Mouse (Mus musculus) C2C12 (cell line): ENCODE results near the gene Tstd2. TPM values are rescaled to one million over a fixed set of nuclear protein-coding genes. Genes with fewer than 3 reads are reported as not detected.

Experiments
- H3K27me3 ChIP-seq: one replicate; pipeline ENCODE4 v1.6.1; 2011; ENCODE audit not compliant: control insufficient read depth, insufficient read depth, insufficient read length
- H3K36me3 ChIP-seq: one replicate; pipeline ENCODE4 v1.6.1; 2011; ENCODE audit not compliant: control insufficient read depth, insufficient read depth
- H3K4me3 ChIP-seq: one replicate; pipeline ENCODE4 v1.5.1; 2011; ENCODE audit warnings: mild to moderate bottlenecking, control low read depth; ENCODE audit not compliant: poor library complexity, insufficient read depth, severe bottlenecking
- H3K79me2 ChIP-seq: one replicate; pipeline ENCODE4 v1.6.1; 2011; ENCODE audit not compliant: control insufficient read depth, insufficient read depth
- H3K79me3 ChIP-seq: one replicate; pipeline ENCODE4 v1.6.1; 2011; ENCODE audit warnings: low read depth, control low read depth
- H3ac ChIP-seq: one replicate; pipeline ENCODE3; 2011; ENCODE audit warnings: low read depth; ENCODE audit not compliant: control insufficient read depth, insufficient read length
- CEBPB ChIP-seq: IDR thresholded peaks from one replicate; pipeline ENCODE4 v1.6.1; 2011; ENCODE audit warnings: low read depth, mild to moderate bottlenecking, control low read depth, moderate library complexity
- CTCF ChIP-seq: IDR thresholded peaks from one replicate; pipeline ENCODE4 v1.5.1; 2011; ENCODE audit not compliant: control insufficient read depth, insufficient read depth, insufficient read length
- FOSL1 ChIP-seq: IDR thresholded peaks from one replicate; pipeline ENCODE4 v1.8.0; 2011; ENCODE audit warnings: mild to moderate bottlenecking, low read length; ENCODE audit not compliant: poor library complexity, insufficient read depth, severe bottlenecking
- MAX ChIP-seq: IDR thresholded peaks from one replicate; pipeline ENCODE4 v1.6.1; 2011; ENCODE audit warnings: mild to moderate bottlenecking, control low read depth
- MYOD1 ChIP-seq: IDR thresholded peaks from one replicate; pipeline ENCODE4 v1.6.1; 2011; ENCODE audit warnings: low read depth; ENCODE audit not compliant: control insufficient read depth, insufficient read length
- MYOG ChIP-seq: IDR thresholded peaks from one replicate; pipeline ENCODE4 v1.6.1; 2011; ENCODE audit not compliant: control insufficient read depth, insufficient read length; ENCODE audit errors: extremely low read depth
- USF1 ChIP-seq: IDR thresholded peaks from one replicate; pipeline ENCODE4 v1.6.1; 2011; ENCODE audit warnings: low read depth, mild to moderate bottlenecking, control low read depth, moderate library complexity
- polyA plus RNA-seq: library from polyadenylated mRNA; unstranded; fragments of >200 nt; fragmentation: generic; extraction: Trizol; gene quantifications from one replicate; pipeline ENCODE4 v1.2.1, GENCODE M21; 2012; ENCODE audit warnings: missing spikeins

The Tstd2 gene
- polyA plus RNA-seq, 1 experiment, result 15.5 TPM

DNA sequence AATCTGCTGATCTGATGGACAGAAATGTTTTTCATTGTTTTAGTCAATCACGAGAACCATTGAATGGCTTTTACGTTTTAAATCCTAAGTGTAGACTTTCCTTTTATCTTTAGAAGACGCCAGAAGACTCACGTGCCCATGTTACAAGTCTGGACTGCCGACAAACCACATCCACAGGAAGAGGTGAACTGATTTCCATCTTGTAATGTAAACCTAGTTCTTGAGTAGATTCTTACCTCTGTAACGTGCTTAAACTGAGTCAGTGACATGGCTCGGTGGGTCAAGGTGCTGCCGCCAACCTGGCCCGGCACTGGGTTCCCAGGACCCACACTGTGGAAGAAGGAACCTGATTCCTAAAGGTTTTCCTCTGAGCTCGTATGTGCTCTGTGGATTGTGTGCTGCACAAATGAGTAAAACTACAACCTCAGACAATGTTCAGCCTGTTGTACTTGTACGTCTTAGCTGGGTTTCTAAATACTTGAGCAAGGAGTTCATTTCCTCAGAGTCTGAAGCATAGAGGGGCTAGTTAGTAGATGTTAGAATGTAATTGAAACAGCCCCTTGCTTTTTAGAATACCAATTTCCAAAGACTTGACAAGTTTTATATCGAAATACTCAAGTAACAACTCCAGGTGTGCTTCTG is 13.5 kb upstream of the Tstd2 start:
- no peak overlapping the region for H3K4me3 ChIP-seq
- peaks cover 2% of the 10 kb centered on the region for H3K79me3 ChIP-seq
- H3ac ChIP-seq, result no peak overlapping the region
- no peaks in the 10 kb centered on the region for H3K27me3 ChIP-seq
- peaks cover 86% of the 10 kb centered on the region for H3K36me3 ChIP-seq
- H3K79me2 ChIP-seq, result peaks cover under 1% of the 10 kb centered on the region
- no peak for TF ChIP-seq CEBPB
- no peak for TF ChIP-seq MAX
- no peak for TF ChIP-seq CTCF
- no peak for TF ChIP-seq MYOD1
- no peak for TF ChIP-seq USF1
- TF ChIP-seq FOSL1, result no peak
- TF ChIP-seq MYOG, result no peak

DNA sequence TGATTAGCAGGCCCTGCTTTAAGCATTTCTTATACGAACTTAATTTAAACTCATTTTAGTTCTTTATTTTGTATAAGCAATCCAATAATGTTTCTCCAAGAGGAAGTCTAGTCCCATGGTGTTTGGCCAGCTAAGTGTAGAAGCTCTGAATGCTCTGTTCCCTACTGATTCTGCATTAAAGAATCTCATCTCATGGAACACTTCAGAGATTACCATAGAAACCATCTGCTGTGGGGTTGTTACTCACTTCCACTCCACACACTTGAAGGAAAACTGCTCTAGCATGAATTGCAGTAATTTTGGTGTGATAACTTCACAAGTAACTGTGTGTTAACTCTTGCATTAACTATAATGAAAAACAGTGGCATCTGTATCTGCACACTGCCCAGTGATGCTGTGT is 8.4 kb upstream of the Tstd2 start:
- Histone ChIP-seq H3K27me3 (no peaks in the 10 kb centered on the region), H3K79me3 (peaks cover 34% of the 10 kb centered on the region), H3ac (no peak overlapping the region), H3K36me3 (peaks cover 52% of the 10 kb centered on the region), H3K79me2 (peaks cover 49% of the 10 kb centered on the region), H3K4me3 (no peak overlapping the region)
- no peak for TF ChIP-seq CEBPB
- TF ChIP-seq MAX, result no peak

DNA sequence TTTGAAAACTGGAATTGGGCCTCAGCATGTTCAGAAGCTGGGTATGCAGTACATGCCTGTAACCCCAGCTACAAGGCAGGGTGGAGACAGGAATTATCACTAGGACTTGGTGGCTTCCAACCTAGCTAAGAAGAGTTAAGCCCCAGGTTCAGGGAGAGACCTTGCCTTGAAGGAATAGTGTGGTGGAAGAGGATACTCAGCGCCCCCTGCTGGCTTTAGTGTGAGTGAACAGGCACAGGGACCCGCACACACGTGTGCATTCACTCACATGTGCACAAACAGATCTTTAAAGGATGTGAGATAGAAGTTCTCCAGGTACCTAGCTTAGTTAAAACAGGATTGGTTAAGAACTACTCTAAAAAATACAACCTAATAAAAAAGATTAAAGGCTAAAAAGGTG is 5.8 kb upstream of the Tstd2 start:
- H3K79me2 ChIP-seq, result peaks cover 75% of the 10 kb centered on the region
- H3ac ChIP-seq, result no peak overlapping the region
- no peak for TF ChIP-seq CEBPB
- TF ChIP-seq CTCF, result no peak
- no peak for TF ChIP-seq MYOD1
- no peak for TF ChIP-seq FOSL1
- TF ChIP-seq USF1, result no peak
- no peak for TF ChIP-seq MAX
- H3K4me3 ChIP-seq, result no peak overlapping the region
- peaks cover 29% of the 10 kb centered on the region for H3K36me3 ChIP-seq
- no peaks in the 10 kb centered on the region for H3K27me3 ChIP-seq
- H3K79me3 ChIP-seq, result peaks cover 60% of the 10 kb centered on the region

DNA sequence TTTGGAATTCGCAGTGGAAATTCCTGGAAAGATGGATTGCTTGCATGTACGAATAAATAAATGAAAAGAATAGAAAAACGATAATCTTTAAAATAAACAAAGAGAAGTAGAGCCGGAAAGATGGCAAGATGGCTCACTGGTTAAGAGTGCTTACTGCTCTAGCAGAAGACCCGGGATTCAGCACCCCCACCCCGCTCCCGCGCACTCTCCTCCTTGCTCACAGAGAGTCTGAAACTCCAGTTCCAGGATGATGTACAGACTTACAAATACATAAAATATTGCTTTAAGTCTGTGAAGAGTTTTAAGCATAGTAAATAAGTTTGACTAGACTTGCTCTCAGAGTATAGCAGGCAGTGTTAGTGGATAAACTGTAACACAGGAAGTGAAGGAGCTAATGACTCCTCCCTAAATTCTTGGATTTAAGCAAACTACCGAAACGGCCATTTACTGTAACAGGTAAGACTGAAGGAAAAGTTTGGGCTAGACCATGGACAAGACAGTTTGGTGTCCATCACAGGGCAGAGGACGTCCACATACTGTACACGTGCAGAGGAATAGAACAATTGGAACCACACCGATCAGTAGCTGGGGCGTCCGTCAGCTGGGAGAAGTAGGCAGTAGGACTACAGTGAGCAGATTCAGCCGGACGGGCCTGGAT is 736 bp downstream of the Tstd2 start:
- Histone ChIP-seq H3K4me3 (peak overlapping the region; percentile 60), H3K27me3 (no peaks in the 10 kb centered on the region), H3K79me3 (peaks cover 61% of the 10 kb centered on the region), H3ac (peak overlapping the region; percentile 88), H3K79me2 (peaks cover 87% of the 10 kb centered on the region), H3K36me3 (peaks cover 28% of the 10 kb centered on the region)
- no peak for TF ChIP-seq FOSL1
- no peak for TF ChIP-seq CEBPB
- TF ChIP-seq USF1, result no peak
- no peak for TF ChIP-seq MYOG
- TF ChIP-seq MYOD1, result no peak
- TF ChIP-seq MAX, result no peak
- TF ChIP-seq CTCF, result no peak

DNA sequence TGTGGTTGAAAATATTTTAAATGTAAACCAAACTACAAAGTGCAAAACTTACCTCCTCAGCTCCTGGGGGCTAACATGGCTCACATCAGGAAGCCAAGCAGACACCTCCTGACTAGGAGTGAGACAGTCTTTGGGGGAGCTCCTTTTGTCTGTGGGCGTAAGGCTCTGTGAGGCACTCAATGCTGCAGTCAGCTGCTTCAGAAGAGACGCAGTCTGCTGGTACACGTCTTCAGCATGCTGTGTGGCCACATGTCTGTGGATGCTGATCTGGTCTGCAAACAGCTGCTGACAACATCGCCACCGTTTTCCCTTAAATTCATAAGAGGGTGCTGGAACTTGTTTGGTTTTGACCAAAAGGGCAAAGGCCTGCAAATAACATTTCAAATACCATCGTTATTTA is 6.7 kb downstream of the Tstd2 start:
- H3K79me3 ChIP-seq, result peaks cover 10% of the 10 kb centered on the region
- no peaks in the 10 kb centered on the region for H3K27me3 ChIP-seq
- no peak for TF ChIP-seq MYOD1
- H3K36me3 ChIP-seq, result peaks cover 67% of the 10 kb centered on the region
- no peak overlapping the region for H3K4me3 ChIP-seq
- peaks cover 30% of the 10 kb centered on the region for H3K79me2 ChIP-seq
- no peak overlapping the region for H3ac ChIP-seq

DNA sequence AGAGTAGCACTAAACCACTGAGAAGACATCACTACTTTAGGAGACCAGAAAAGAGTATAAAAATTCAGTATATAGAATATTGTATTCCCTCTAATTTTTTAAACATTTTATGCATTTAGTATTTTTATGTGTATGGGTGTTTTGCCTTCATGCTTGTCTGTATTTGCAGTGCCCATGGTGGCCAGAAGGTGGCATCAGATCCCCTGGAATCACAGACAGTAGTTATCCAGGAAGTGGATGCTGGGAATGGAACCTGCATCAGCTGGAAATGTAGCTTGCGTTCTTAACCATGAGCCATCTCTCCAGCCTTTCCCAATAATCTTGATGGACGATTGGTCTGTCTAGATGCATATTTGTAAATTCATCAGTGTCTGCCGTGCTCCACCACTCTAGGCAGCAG is 8.3 kb downstream of the Tstd2 start:
- peak; percentile 34 for TF ChIP-seq CTCF
- no peak for TF ChIP-seq MYOG
- no peak for TF ChIP-seq FOSL1
- no peak for TF ChIP-seq MYOD1
- no peak overlapping the region for H3ac ChIP-seq
- peaks cover 1% of the 10 kb centered on the region for H3K79me3 ChIP-seq
- H3K27me3 ChIP-seq, result no peaks in the 10 kb centered on the region
- no peak overlapping the region for H3K4me3 ChIP-seq
- peaks cover 78% of the 10 kb centered on the region for H3K36me3 ChIP-seq
- H3K79me2 ChIP-seq, result peaks cover 14% of the 10 kb centered on the region
